ENCODE assay signal across 9 mouse cellular contexts in the genomic region with DNA sequence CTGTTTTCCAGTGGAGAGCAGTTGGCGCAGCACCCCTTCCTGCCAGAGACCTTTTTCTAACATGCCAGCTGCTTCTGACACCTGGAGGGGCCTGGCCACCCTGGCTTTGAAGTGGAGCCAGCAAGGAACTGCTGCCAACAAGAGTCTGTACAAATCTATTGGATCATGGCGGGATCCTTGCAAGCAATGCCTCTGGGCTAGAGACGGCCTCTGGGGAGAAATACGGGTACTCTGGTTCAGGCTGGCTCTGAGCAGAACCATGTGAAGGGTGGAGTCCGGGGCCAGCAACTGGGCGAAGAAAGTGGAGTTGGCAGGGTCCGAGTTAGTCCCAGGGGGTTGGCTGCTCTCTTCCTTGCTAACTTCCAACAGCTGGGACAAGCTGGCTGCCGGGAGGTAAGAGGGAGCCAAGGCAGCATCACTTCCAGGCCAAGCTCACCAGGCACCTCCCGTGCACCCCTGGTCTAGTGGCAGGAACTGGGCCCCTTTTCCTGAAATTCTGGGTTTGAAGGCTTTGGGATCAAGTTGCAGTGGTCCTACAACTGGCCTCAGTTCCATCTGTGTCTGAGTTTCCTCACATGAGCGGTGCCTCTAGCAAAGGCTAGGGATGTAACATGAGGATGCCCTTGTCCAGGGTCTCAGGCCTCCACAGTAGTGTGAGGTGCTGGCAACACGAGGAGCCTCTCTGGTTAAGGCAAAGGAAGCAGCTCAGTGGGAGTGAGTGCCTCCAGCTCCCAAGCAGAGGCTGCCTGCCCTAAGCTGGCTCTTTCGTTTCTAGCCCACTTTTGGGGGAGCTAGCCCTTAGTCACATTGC. TPM values are rescaled to one million over a fixed set of nuclear protein-coding genes. Genes with fewer than 3 reads are reported as not detected.
DNase-seq lines count a peak whose midpoint lies in the region; ATAC-seq and TF ChIP-seq lines count a peak whose summit lies in the region.
"Had no signal": no experiment of that assay in that cellular context is flagged by ENCODE, and none has a peak within 500 bp of the region (broad histone marks: within the 10 kb centered on the region; RNA-seq: fewer than 3 reads in every experiment).

No protein-coding gene starts in this region.

- peak overlapping the region; percentile 0; the same call in 1 of the 2 replicates for H3K27ac ChIP-seq in neural tube, embryonic 15.5 days (replicated peaks)
- peak overlapping the region; percentile 6; the same call in 1 of the 2 replicates for H3K27ac ChIP-seq in testis, adult 2 months (ENCODE audit: control insufficient read depth, insufficient read depth, low read depth, low read length)

- no peak for TF ChIP-seq CTCF in testis, adult 2 months (IDR thresholded peaks at IDR 0.05; ENCODE audit: control insufficient read depth, insufficient read depth, insufficient replicate concordance, low read depth, low read length)

- peak; percentile 76 to 80 for DNase-seq in cerebellum, postnatal 10 days
- DNase-seq in neural tube, embryonic 10.5 days (ENCODE audit: extremely low spot score, low spot score): no peak
- peak; percentile 46 to 60 for DNase-seq in heart, postnatal 10 days
- no peak for DNase-seq in left cerebral cortex, adult 9 months (ENCODE audit: low spot score in 2 of 2)
- no peak for DNase-seq in layer of hippocampus, postnatal 25 days (ENCODE audit: extremely low spot score in 1 of 2, low spot score in 1 of 2)
- DNase-seq: kidney, adult 9 months had no signal

- intact Hi-C loops in heart, postnatal 10 days (cut with DNase I): no loop called here

- H3K36me3 ChIP-seq in neural tube, embryonic 15.5 days: no peaks in the 10 kb centered on the region
- H3K36me3 ChIP-seq in testis, adult 2 months (ENCODE audit: control insufficient read depth, insufficient read depth, low read length): no peaks in the 10 kb centered on the region

- TF ChIP-seq POLR2A in testis, adult 2 months (IDR thresholded peaks at IDR 0.05; ENCODE audit: control insufficient read depth, low read depth, low read length): no peak

- no peaks in the 10 kb centered on the region for H3K9me3 ChIP-seq in neural tube, embryonic 15.5 days (replicated peaks)

- ATAC-seq in cerebellum, adult (ENCODE audit: insufficient number of reproducible peaks, low FRiP score, low TSS enrichment): no peak
- 0 out of 2 replicates have a peak, but pooled peaks have one; percentile 61 for ATAC-seq in neural tube, embryonic 15.5 days (ENCODE audit: low FRiP score)

- no peak overlapping the region for H3K9ac ChIP-seq in neural tube, embryonic 15.5 days (replicated peaks)

- no peak overlapping the region for H3K4me3 ChIP-seq in neural tube, embryonic 15.5 days (replicated peaks)
- no peak overlapping the region for H3K4me3 ChIP-seq in testis, adult 2 months (ENCODE audit: control insufficient read depth, low read depth, low read length)

- no peak overlapping the region for H3K4me2 ChIP-seq in neural tube, embryonic 15.5 days

- 69% methylated on average over 12 of the region's 12 CpGs for WGBS in neural tube, embryonic 15.5 days

- no peaks in the 10 kb centered on the region for H3K27me3 ChIP-seq in neural tube, embryonic 15.5 days (replicated peaks)
- no peaks in the 10 kb centered on the region for H3K27me3 ChIP-seq in testis, adult 2 months (ENCODE audit: control insufficient read depth, insufficient read depth, low read length)

- 0 out of 2 replicates have a peak, but pooled peaks cover 6% of the 10 kb centered on the region for H3K4me1 ChIP-seq in neural tube, embryonic 15.5 days
- peaks cover 5% of the 10 kb centered on the region; the same call in 1 of the 2 replicates for H3K4me1 ChIP-seq in testis, adult 2 months (ENCODE audit: control insufficient read depth, insufficient read depth, low read length)

RNA-seq across cellular contexts. Expression of a gene that starts 26.6 kb away (rescaled TPM):
- polyA plus RNA-seq in neural tube, embryonic 15.5 days (2015; fragmentation: Nextera tagmentation; extraction: Ambion mirVana): 62.0 and 68.9 TPM in 2 replicates
- 10 to 100 TPM; 64.2 to 64.5 TPM for total RNA-seq in heart, postnatal 10 days (2021)
- polyA plus RNA-seq in testis, adult 2 months (2012; rRNA removed): 29.1 and 34.6 TPM in 2 replicates
- total RNA-seq in layer of hippocampus, postnatal 25 days (2021): 10 to 100 TPM; 68.4 to 77.3 TPM

RNA-seq across cellular contexts. Expression of a gene that starts 35.6 kb away (rescaled TPM):
- 20.0 and 21.8 TPM in 2 replicates for polyA plus RNA-seq in neural tube, embryonic 15.5 days (2015; fragmentation: Nextera tagmentation; extraction: Ambion mirVana)
- 100 to 1,000 TPM; 102 to 119 TPM for total RNA-seq in heart, postnatal 10 days (2021)
- 3.9 and 5.7 TPM in 2 replicates for polyA plus RNA-seq in testis, adult 2 months (2012; rRNA removed)
- total RNA-seq in layer of hippocampus, postnatal 25 days (2021): 10 to 100 TPM; 25.9 to 30.6 TPM

RNA-seq across cellular contexts. Expression of a gene that starts 54.6 kb away (rescaled TPM):
- polyA plus RNA-seq in neural tube, embryonic 15.5 days (2015; fragmentation: Nextera tagmentation; extraction: Ambion mirVana): 17.5 and 20.2 TPM in 2 replicates
- total RNA-seq in heart, postnatal 10 days (2021): 1 to 10 TPM; 5.4 to 6.7 TPM
- 13.2 and 13.7 TPM in 2 replicates for polyA plus RNA-seq in testis, adult 2 months (2012; rRNA removed)
- 10 to 100 TPM in 1 of 2 experiments, 1 to 10 TPM in 1; 8.0 to 10.4 TPM for total RNA-seq in layer of hippocampus, postnatal 25 days (2021)

Comparison
In these comparisons a context has a peak if more than half of its experiments do, and no peak if none do; other contexts are left out.
1. DNase-seq: peak in cerebellum, postnatal 10 days (2 of 2) and heart, postnatal 10 days (2 of 2); none in neural tube, embryonic 10.5 days (single experiment), left cerebral cortex, adult 9 months (0 of 2) and layer of hippocampus, postnatal 25 days (0 of 2).